Mouse (Mus musculus): ENCODE results near the gene 5730522E02Rik. TPM values are rescaled to one million over a fixed set of nuclear protein-coding genes. Genes with fewer than 3 reads are reported as not detected.

5730522E02Rik gene
- total RNA-seq, 2 experiments from 2014 or later, result 0.37 TPM; not detected in 1

GRCm38 (mm10) chr11:25853032-25853431 is 357.5 kb downstream of the 5730522E02Rik start:
- intact Hi-C loops (cut with DNase I), result no loop called here
- no peak for DNase-seq

DNA sequence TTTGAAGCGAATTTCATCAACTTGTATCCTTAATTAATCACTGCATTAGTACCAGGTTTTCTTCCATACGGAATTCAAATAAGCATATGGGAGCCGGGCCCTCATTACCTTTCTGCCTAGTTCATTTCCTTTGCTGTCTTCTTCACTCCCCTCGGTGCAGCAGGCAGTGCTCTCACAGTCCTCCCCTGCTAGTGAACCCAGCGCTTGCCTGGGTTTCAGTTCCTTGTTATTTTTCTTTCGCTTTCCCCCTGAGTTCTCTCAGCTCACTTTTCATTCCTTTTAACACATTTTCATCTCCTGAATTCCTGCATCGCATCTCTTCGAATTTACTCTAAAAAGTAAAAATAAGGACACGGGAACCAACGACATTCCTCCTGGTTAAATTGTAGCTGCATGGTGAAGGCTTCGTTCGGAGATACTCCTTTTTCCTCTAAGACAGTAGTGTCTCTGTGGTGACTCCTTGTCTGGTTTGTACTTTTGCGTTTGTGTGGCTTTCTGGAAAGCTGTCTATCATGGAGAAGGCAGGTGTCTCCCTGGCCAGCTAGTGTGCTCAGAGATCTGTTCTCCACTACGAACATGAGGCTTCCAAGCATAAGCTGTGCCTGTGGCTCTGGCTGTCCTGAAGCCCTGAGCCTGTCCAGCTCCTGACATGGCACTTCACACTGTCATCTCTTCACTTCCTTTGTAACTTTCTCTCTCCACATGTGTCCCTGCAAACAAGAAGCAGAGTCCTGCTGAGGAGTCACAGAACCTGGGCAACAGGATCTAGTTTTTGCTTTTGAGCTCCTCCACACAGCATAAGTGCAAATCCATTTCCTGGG is 361.5 kb downstream of the 5730522E02Rik start:
- DNase-seq, result no peak
- intact Hi-C loops (cut with DNase I), result no loop called here

DNA sequence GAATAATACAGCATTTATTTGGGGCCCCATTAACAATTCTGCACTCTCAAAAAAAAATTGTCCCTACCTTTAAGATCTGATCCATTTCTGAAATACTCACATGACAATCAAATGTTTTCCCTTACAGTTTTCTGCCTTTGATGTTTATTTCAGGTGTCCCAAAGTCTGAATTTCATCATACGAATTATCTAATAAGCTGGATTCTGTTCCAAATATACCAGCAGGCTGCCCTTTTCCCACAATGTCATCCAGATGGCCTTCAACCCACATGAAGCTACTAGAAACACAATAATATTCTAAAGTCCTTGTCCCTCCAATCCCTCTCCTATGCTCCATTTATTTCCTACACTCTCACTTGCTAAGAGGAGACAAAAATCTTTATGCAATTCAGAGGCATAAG is 372.1 kb downstream of the 5730522E02Rik start:
- intact Hi-C loops (cut with DNase I), result no loop called here

DNA sequence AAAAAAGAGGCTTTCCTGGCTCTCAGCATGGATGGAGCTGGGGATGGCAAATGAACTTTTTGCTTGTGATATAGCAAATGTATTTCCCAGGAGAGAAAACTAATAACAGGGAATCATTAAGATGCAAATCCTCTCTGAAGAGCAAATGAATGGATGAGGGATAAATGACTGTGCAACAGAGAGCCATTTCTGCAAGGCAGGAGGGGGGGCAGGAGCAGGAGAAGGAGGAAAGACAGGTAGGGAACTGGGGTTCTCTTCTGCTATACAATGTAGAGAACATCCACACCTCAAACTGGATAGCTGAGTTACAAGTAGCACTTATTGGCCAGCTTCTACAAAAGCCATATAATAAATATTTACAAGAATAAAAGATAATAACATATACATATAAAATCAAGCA is 390.8 kb downstream of the 5730522E02Rik start:
- intact Hi-C loops (cut with DNase I), result no loop called here
- DNase-seq, result no peak

More for the DNA sequence above, 372.1 kb downstream of the 5730522E02Rik start:
- DNase-seq, result no peak

DNA sequence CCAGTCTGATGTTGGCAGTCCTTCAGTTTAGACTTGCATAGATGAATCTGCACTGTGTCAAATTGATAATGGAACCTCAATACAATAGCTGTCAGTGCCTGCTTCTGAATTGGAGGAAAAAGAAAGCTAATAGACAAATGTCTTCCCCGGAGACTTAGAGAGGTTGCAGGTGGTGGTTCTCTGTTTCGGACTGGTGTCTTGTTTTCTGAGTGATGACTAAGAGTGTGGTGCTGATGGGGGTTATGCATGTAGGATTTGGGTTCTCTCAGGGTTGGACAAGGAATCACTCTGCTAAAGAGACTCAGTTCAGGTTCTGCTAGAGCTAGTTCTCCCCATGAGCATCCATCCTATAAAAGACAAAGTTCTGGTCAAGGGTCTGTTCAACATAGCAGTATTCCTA is 397.1 kb downstream of the 5730522E02Rik start:
- DNase-seq, result no peak
- intact Hi-C loops (cut with DNase I), result no loop called here

DNA sequence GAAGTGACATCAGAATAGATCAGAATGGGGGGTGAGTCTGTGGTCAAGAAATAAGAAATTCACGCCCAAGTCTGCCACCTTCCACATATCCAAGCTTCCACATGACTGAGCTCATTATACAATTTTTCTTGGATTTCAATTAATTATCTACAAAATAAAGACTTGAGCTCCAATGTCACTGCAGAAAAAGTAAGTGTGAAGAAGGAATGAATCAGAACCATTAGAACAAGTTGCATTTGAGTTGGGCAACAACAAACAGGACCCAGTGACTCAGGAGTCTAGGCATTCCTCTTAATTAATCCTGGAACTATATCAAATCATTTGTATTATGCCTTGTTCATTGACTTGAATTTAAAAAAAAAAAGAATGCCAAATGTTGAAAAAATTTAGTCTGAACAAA is 422.9 kb downstream of the 5730522E02Rik start:
- DNase-seq, result no peak
- intact Hi-C loops (cut with DNase I), result no loop called here

DNA sequence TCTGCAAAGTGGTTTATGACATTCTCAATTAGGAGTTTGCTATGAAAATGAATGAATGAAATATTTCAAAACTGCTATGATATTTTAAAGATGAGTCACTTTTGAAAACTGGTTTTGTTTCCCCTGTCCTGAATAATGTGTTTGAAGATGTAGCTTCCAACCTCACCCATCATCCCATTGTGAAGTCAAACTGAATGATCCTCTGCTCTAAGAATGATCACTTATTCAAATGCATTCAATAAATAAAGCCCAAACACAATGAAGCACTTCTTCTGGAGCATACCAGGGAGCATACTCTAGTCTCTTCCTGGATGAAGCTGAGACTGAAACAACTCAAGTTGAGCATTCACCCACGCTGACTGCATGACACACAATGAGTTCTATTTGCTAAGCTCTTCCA is 438.3 kb downstream of the 5730522E02Rik start:
- no peak for DNase-seq
- intact Hi-C loops (cut with DNase I), result no loop called here

- intact Hi-C loops (cut with DNase I), result no loop called here
- DNase-seq, result no peak
Observed at GRCm38 (mm10) chr11:25770991-25771568, 439.5 kb downstream of the 5730522E02Rik start.

GRCm38 (mm10) chr11:25767584-25768333 is 442.8 kb downstream of the 5730522E02Rik start:
- intact Hi-C loops (cut with DNase I), result no loop called here
- no peak for DNase-seq

- DNase-seq, result no peak
- intact Hi-C loops (cut with DNase I), result no loop called here
Observed at GRCm38 (mm10) chr11:25753156-25753899, 457.2 kb downstream of the 5730522E02Rik start.

DNA sequence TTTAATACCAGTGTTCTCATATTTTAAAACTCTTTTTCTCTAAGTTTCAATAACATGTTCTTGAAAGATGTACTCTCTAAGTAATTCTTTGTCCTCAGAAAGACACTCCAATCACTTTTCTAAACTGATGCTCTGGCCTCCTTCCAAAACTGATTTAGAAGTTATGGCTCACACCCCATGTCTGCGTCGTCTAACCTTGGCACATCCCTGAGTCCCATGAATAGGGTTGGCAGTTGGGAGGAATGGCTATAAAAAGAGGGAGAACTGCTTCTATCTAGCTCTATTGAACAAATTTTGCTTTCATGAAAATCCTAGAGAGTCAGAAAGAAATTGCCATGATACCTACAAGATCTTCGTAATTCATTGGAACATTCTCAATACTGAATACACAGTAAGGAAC is 458.1 kb downstream of the 5730522E02Rik start:
- intact Hi-C loops (cut with DNase I), result no loop called here

DNA sequence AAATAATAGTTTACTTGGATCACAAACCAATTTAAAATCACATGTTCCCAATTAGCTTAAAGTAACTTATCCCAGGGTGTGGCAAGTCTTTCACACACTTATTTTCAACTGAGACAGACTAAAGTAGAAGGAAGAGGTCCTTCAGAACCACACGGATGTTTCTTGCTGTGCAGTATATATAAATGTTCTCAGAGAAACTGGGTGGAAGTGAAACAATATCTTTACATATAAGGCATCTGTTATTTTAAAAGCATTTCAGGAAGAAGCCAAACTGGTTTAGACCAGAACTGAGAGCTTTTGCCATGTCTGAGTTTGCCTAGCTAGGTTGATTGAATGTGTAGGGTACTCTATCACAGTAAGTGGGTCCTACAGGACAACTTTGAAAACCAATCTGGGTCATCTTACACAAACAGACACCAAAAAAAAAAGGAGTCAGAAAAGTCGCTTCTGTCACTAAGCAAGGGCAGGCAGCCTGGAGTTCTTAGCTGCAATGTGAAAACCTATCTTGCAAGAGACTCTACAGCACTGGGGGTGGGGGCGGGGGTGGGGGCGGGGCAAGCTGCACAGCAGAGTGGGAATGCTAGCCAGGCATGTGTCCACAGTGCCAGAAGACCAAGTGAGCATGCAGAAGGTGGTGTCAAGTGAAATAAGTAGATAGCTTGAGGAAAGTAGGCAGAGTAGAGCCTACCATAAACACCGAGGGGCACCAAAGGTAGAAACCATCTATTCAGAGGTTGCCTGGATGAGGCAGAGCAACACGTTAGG is 463.3 kb downstream of the 5730522E02Rik start:
- no peak for DNase-seq
- intact Hi-C loops (cut with DNase I), result no loop called here

More for the DNA sequence above, 458.1 kb downstream of the 5730522E02Rik start:
- DNase-seq, result no peak

DNA sequence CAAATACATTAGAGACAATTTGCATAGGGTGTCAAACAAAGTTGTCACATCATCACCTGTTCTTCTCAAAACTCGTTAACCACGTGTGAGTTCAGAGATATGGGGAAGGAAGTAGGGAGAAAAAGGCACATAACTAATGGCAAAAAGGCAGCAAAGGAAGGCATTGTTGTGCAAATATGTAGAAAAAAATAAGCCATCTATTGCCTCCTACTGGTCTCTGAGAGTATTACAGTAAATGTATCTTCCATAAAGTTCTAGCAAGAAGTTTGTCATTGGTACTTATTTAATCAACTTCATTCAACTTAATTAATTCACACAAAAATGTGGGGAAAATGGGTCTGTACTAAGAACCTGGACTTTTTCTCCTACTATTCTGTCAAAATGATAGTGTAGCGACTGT is 466.9 kb downstream of the 5730522E02Rik start:
- intact Hi-C loops (cut with DNase I), result no loop called here
- DNase-seq, result no peak

DNA sequence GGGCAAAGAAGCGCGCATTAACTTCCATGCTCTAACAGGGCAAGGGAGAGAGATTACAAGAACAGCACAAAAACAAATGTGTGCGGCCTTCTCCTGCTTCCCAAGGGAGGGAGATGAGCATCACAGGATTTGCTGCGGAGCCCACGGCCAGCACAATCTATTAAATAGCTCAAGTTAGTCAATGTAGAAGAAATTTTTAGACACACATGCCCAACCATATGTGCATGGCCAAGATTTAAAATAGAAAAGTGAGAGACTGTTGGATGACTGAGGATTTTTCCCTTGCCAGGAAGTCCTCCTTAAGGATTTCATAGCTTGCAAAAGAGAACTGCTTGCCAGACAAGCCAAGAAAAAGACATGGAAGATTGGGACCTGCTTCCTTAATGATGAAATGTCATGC is 473.3 kb downstream of the 5730522E02Rik start:
- no peak for DNase-seq
- intact Hi-C loops (cut with DNase I), result no loop called here

- intact Hi-C loops (cut with DNase I), result no loop called here
- DNase-seq, result no peak
Observed at GRCm38 (mm10) chr11:25729476-25729875, 481.1 kb downstream of the 5730522E02Rik start.

- intact Hi-C loops (cut with DNase I), result no loop called here
- no peak for DNase-seq
Observed at GRCm38 (mm10) chr11:25715447-25716321, 494.9 kb downstream of the 5730522E02Rik start.

DNA sequence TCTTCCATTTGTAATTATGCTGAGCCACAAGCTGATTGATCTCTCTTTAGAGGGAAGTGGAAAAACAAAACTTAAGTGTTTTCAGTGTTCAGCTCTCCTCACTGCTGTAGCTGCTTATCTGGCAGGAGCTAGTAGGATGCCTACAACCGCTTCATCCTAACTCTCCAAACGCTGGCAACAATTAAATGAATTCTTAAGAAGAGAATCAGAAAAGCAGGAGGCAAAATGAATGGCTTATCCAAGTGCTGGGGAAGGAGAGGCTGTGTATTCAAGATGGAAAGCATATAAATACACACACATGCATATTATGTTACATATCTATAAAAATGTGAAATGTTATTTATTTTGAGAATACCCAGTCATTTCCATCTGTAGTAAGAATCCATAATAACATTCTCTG is 500.0 kb downstream of the 5730522E02Rik start:
- no peak for DNase-seq
- intact Hi-C loops (cut with DNase I), result no loop called here

DNA sequence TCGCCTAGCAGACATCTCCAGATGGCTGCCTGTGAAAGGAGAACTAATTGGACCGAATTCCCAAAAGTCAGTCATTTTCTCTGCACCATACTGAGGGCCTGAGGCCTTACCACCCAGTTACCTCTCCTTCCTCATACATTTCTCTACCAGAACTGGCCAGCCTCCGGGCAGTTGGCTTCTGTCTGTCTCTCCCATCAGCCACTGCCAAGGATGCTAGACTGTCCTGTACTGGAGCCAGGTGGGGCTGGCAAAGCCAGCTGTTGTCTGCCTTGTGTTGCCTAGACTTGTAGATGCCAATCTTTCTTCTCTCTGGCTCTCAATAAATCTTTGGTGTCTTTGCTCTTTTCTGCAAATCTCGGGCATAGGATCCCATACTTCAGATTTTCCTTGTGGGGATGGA is 500.7 kb downstream of the 5730522E02Rik start:
- no peak for DNase-seq
- intact Hi-C loops (cut with DNase I), result no loop called here
